Mouse (Mus musculus): Measurements from ENCODE around the gene Gm609. TPM values are rescaled to one million over a fixed set of nuclear protein-coding genes. Genes with fewer than 3 reads are reported as not detected.

Gm609 gene
- polyA plus RNA-seq, 1 experiment from 2014 or later = 0.59 TPM

- no peaks in the 10 kb centered on the region for H3K4me1 ChIP-seq (ENCODE audit: insufficient read depth, low read length)
- H3K36me3 ChIP-seq (ENCODE audit: insufficient read depth, low read length) = no peaks in the 10 kb centered on the region
- no peak overlapping the region for H3K4me3 ChIP-seq (ENCODE audit: low read length)
- no peaks in the 10 kb centered on the region; the same call in 1 of the 2 replicates for H3K27me3 ChIP-seq (ENCODE audit: insufficient read depth, low read length)
- no peak overlapping the region for H3K9ac ChIP-seq (replicated peaks; ENCODE audit: low read length)
- no peak overlapping the region for H3K4me2 ChIP-seq (replicated peaks; ENCODE audit: low read depth, low read length)
- H3K27ac ChIP-seq (ENCODE audit: low read length) = no peak overlapping the region
- WGBS = 97% methylated on average over 1 of the region's 1 CpGs
- ATAC-seq (ENCODE audit: low FRiP score, low TSS enrichment) = no peak
- H3K9me3 ChIP-seq (ENCODE audit: low read length) = no peaks in the 10 kb centered on the region
Measured at GRCm38 (mm10) chr16:45402036-45402435, 90.7 kb downstream of the Gm609 start.

- H3K4me3 ChIP-seq (ENCODE audit: low read length) = no peak overlapping the region
- H3K9me3 ChIP-seq (ENCODE audit: low read length) = no peaks in the 10 kb centered on the region
- no peaks in the 10 kb centered on the region for H3K36me3 ChIP-seq (ENCODE audit: insufficient read depth, low read length)
- H3K9ac ChIP-seq (replicated peaks; ENCODE audit: low read length) = no peak overlapping the region
- WGBS = 67% methylated on average over 9 of the region's 9 CpGs
- ATAC-seq (ENCODE audit: low FRiP score, low TSS enrichment) = no peak
- no peaks in the 10 kb centered on the region for H3K4me1 ChIP-seq (ENCODE audit: insufficient read depth, low read length)
- H3K27me3 ChIP-seq (ENCODE audit: insufficient read depth, low read length) = no peaks in the 10 kb centered on the region
- no peak overlapping the region for H3K4me2 ChIP-seq (replicated peaks; ENCODE audit: low read depth, low read length)
- no peak overlapping the region for H3K27ac ChIP-seq (ENCODE audit: low read length)
Measured at GRCm38 (mm10) chr16:45399947-45400555, 92.7 kb downstream of the Gm609 start.

DNA sequence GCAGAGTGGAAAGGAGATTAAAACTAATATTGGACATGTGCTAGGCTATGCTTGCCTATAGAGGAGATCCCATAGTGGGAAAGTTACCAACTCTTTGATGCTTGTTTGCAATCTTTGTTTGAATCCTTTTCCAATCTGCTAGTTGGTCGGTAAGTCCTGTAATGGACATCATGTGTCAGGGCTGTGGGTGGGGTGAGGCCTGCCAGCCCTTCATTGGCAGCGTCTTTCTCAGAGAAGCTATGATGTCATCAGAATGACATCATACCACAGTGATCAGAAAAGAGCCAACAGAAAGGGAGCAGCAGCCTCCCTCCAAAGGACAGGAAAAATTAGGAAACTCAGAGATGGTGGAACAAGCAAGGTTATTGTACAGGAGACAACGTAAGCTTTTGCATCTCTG lies 93.4 kb downstream of the Gm609 start:
- Histone ChIP-seq H3K9ac (replicated peaks; ENCODE audit: low read length) (no peak overlapping the region), H3K36me3 (ENCODE audit: insufficient read depth, low read length) (no peaks in the 10 kb centered on the region), H3K4me2 (replicated peaks; ENCODE audit: low read depth, low read length) (no peak overlapping the region), H3K27me3 (ENCODE audit: insufficient read depth, low read length) (no peaks in the 10 kb centered on the region), H3K27ac (ENCODE audit: low read length) (no peak overlapping the region), H3K4me3 (ENCODE audit: low read length) (no peak overlapping the region), H3K9me3 (ENCODE audit: low read length) (no peaks in the 10 kb centered on the region), H3K4me1 (ENCODE audit: insufficient read depth, low read length) (no peaks in the 10 kb centered on the region)
- ATAC-seq (ENCODE audit: low FRiP score, low TSS enrichment) = no peak
- WGBS = 85% methylated on average over 3 of the region's 3 CpGs

DNA sequence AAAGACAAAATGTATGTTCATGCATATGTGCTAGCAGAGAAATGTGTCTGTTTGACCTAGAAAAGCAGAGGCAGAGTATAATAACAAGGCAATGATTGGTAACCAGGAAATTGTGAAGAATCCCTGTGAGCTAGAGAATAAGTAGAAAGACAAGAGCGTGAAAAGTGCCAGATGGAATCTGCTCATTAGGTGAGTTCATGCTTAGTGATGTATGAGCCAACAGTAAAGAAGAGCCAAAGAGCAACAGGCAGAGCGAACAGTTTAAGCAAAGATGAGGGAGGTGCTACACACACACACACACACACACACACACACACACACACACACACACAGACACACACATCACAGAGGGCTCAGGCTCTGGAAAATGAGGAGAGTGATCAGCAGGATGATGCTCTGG lies 95.3 kb downstream of the Gm609 start:
- WGBS = 77% methylated on average over 2 of the region's 2 CpGs
- H3K27ac ChIP-seq (ENCODE audit: low read length) = no peak overlapping the region
- no peak overlapping the region for H3K4me2 ChIP-seq (replicated peaks; ENCODE audit: low read depth, low read length)
- ATAC-seq (ENCODE audit: low FRiP score, low TSS enrichment) = no peak
- no peaks in the 10 kb centered on the region for H3K27me3 ChIP-seq (ENCODE audit: insufficient read depth, low read length)
- H3K4me3 ChIP-seq (ENCODE audit: low read length) = no peak overlapping the region
- H3K9ac ChIP-seq (replicated peaks; ENCODE audit: low read length) = no peak overlapping the region
- no peaks in the 10 kb centered on the region for H3K36me3 ChIP-seq (ENCODE audit: insufficient read depth, low read length)
- H3K4me1 ChIP-seq (ENCODE audit: insufficient read depth, low read length) = no peaks in the 10 kb centered on the region
- H3K9me3 ChIP-seq (ENCODE audit: low read length) = no peaks in the 10 kb centered on the region

GRCm38 (mm10) chr16:45392246-45392645 lies 100.5 kb downstream of the Gm609 start:
- Histone ChIP-seq H3K9ac (replicated peaks; ENCODE audit: low read length) (no peak overlapping the region), H3K36me3 (ENCODE audit: insufficient read depth, low read length) (no peaks in the 10 kb centered on the region), H3K4me1 (ENCODE audit: insufficient read depth, low read length) (no peaks in the 10 kb centered on the region), H3K4me2 (replicated peaks; ENCODE audit: low read depth, low read length) (no peak overlapping the region), H3K4me3 (ENCODE audit: low read length) (no peak overlapping the region), H3K27ac (ENCODE audit: low read length) (no peak overlapping the region), H3K9me3 (ENCODE audit: low read length) (no peaks in the 10 kb centered on the region), H3K27me3 (ENCODE audit: insufficient read depth, low read length) (no peaks in the 10 kb centered on the region)
- 88% methylated on average over 6 of the region's 6 CpGs for WGBS
- ATAC-seq (ENCODE audit: low FRiP score, low TSS enrichment) = no peak

DNA sequence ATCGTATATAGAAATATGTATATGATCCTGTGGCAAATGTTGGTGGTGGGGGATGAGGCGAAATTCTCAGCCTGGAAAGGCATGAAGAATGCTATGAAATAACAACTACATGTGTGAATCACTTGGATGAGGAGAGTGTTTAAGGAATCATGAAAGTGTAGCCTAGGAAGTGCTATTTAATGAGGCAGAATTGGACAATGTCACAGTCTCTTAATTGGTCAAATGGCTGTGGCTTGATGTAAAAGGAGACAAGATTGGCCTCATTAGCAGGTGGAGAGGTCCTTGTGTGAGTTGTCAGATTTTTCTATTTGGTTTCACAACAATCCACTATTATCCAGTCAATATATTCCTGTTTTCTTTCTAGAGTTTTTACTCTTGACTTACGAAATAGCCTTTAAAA lies 101.1 kb downstream of the Gm609 start:
- H3K27me3 ChIP-seq (ENCODE audit: insufficient read depth, low read length) = no peaks in the 10 kb centered on the region
- no peak overlapping the region for H3K27ac ChIP-seq (ENCODE audit: low read length)
- H3K4me1 ChIP-seq (ENCODE audit: insufficient read depth, low read length) = no peaks in the 10 kb centered on the region
- H3K36me3 ChIP-seq (ENCODE audit: insufficient read depth, low read length) = no peaks in the 10 kb centered on the region
- H3K9ac ChIP-seq (replicated peaks; ENCODE audit: low read length) = no peak overlapping the region
- H3K4me3 ChIP-seq (ENCODE audit: low read length) = no peak overlapping the region
- WGBS = 91% methylated on average over 3 of the region's 3 CpGs
- no peak overlapping the region for H3K4me2 ChIP-seq (replicated peaks; ENCODE audit: low read depth, low read length)
- H3K9me3 ChIP-seq (ENCODE audit: low read length) = no peaks in the 10 kb centered on the region
- no peak for ATAC-seq (ENCODE audit: low FRiP score, low TSS enrichment)

GRCm38 (mm10) chr16:45390286-45390956 lies 102.3 kb downstream of the Gm609 start:
- Histone ChIP-seq H3K9me3 (ENCODE audit: low read length) (no peaks in the 10 kb centered on the region), H3K4me2 (replicated peaks; ENCODE audit: low read depth, low read length) (no peak overlapping the region), H3K9ac (replicated peaks; ENCODE audit: low read length) (no peak overlapping the region), H3K27ac (ENCODE audit: low read length) (no peak overlapping the region), H3K4me1 (ENCODE audit: insufficient read depth, low read length) (no peaks in the 10 kb centered on the region), H3K27me3 (ENCODE audit: insufficient read depth, low read length) (no peaks in the 10 kb centered on the region), H3K36me3 (ENCODE audit: insufficient read depth, low read length) (no peaks in the 10 kb centered on the region), H3K4me3 (ENCODE audit: low read length) (no peak overlapping the region)
- no peak for ATAC-seq (ENCODE audit: low FRiP score, low TSS enrichment)
- 66% methylated on average over 5 of the region's 5 CpGs for WGBS

DNA sequence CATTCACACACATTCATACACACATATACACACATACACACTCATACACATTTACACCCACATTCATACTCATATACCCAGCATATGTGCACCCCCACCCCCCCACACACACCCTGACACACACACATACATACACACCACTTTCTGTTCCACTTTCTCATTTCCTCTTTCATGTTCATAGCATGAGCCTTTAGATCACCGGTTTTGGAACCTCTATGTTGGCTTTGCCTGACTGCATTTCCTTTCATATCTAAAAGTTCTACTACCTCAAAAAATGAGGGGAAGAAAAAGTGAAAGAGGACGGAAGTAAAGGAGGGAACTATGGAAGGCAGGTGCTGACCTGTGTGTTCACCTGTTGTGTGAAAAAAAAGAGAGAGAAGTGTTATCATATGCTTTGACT lies 102.9 kb downstream of the Gm609 start:
- H3K9me3 ChIP-seq (ENCODE audit: low read length) = no peaks in the 10 kb centered on the region
- no peaks in the 10 kb centered on the region for H3K36me3 ChIP-seq (ENCODE audit: insufficient read depth, low read length)
- H3K4me1 ChIP-seq (ENCODE audit: insufficient read depth, low read length) = no peaks in the 10 kb centered on the region
- no peak overlapping the region for H3K9ac ChIP-seq (replicated peaks; ENCODE audit: low read length)
- ATAC-seq (ENCODE audit: low FRiP score, low TSS enrichment) = no peak
- no peak overlapping the region for H3K4me3 ChIP-seq (ENCODE audit: low read length)
- H3K4me2 ChIP-seq (replicated peaks; ENCODE audit: low read depth, low read length) = no peak overlapping the region
- H3K27me3 ChIP-seq (ENCODE audit: insufficient read depth, low read length) = no peaks in the 10 kb centered on the region
- no peak overlapping the region for H3K27ac ChIP-seq (ENCODE audit: low read length)
- 76% methylated on average over 2 of the region's 2 CpGs for WGBS

DNA sequence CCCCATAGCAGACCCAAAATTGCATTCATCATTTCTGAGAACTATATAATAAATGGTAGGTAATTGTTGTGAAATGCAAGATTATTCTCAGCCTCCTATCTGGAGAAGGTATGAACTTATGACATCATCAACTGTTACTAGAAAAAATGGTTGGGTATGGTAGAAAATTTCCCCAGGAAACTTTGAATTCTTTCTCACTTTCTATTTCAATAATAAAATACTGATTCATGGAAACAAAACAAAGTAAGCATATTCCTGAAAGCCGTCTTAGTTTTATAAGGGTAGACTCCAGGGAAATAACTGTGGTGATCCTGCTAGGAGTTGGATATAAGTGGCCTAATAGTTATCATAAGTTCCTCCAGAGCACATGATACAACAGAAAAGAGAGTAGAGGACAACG lies 103.7 kb downstream of the Gm609 start:
- Histone ChIP-seq H3K4me1 (ENCODE audit: insufficient read depth, low read length) (no peaks in the 10 kb centered on the region), H3K4me3 (ENCODE audit: low read length) (no peak overlapping the region), H3K9me3 (ENCODE audit: low read length) (no peaks in the 10 kb centered on the region), H3K9ac (replicated peaks; ENCODE audit: low read length) (no peak overlapping the region), H3K27me3 (ENCODE audit: insufficient read depth, low read length) (no peaks in the 10 kb centered on the region), H3K4me2 (replicated peaks; ENCODE audit: low read depth, low read length) (no peak overlapping the region), H3K36me3 (ENCODE audit: insufficient read depth, low read length) (no peaks in the 10 kb centered on the region), H3K27ac (ENCODE audit: low read length) (no peak overlapping the region)
- ATAC-seq (ENCODE audit: low FRiP score, low TSS enrichment) = no peak
- 84% methylated on average over 2 of the region's 2 CpGs for WGBS

DNA sequence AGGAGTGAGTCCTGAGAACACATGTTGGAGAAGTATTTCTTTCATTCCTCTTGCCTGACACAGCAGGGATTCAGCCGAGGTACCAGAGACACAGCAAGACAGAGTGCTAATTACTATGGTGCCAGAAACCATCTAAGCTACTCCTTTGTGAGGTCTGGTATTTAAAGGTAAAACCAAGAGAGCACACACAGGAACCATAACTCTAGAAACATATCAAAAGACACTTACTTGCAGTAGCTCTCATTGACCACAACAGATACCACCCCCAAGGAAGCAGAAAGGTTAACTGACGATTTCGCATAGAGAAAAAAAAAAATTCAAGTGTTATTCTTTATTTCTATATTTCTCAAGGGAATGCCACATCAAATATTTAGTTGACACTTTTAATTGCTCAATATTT lies 111.0 kb downstream of the Gm609 start:
- no peaks in the 10 kb centered on the region for H3K27me3 ChIP-seq (ENCODE audit: insufficient read depth, low read length)
- ATAC-seq (ENCODE audit: low FRiP score, low TSS enrichment) = no peak
- no peak overlapping the region for H3K27ac ChIP-seq (ENCODE audit: low read length)
- H3K36me3 ChIP-seq (ENCODE audit: insufficient read depth, low read length) = 0 out of 2 replicates have a peak, but pooled peaks cover 3% of the 10 kb centered on the region
- no peak overlapping the region for H3K4me3 ChIP-seq (ENCODE audit: low read length)
- no peaks in the 10 kb centered on the region for H3K4me1 ChIP-seq (ENCODE audit: insufficient read depth, low read length)
- H3K9me3 ChIP-seq (ENCODE audit: low read length) = no peaks in the 10 kb centered on the region
- WGBS = 82% methylated on average over 3 of the region's 3 CpGs
- no peak overlapping the region for H3K9ac ChIP-seq (replicated peaks; ENCODE audit: low read length)
- H3K4me2 ChIP-seq (replicated peaks; ENCODE audit: low read depth, low read length) = no peak overlapping the region
